Mouse (Mus musculus) thymus, postnatal 10 days (tissue): Measurements from ENCODE around the gene Stx1a.

Source experiments
- DNase-seq, 2 experiments: peaks; one replicate each; pipeline ENCODE4 v3.0.0; 2021; ENCODE audit warnings: low spot score in 2 of 2

Gene Stx1a

DNA sequence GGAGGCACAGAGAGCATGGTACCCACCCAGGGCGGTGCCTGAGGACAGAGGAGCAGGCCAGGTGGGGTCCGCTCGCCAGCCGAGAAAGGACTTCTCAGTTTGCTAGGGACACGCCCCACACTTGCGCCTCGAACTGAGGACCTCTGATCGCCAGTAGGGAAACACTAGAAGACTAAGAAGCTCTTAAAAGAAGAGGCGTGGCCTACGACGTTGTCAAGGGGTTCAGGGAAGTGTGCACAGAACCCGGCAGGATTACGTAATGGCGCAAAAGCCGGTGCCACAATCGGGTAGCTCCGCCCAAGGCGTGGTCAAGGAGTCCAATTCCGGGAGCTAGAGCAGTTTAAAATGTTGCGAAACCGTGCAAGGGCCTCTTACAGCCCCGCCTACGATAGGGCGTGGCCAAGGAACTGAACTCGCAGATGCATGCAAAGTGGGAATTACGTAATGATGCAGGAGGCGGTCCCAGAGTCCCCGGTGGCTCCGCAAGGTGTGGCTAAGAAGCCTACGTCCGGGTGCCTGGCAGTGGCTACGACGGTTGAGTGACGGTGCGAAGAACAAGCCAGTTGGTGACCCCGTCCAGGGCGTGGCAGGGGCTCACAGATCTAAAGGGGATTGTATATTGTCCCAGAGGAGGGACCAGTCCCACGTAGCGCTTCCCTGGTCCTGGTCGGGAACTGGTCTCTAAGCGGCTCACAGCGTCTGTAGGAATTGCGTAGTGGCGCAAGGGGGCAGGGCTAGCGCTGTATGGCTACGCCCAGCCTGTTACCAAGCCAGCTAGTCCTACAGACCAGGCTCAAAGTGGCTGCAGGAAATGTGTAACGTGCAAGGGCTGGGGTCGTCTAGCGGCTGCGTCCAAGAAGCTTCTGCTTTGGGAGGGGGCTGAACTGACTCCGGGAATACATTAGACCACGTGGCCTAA lies 14.4 kb upstream of the Stx1a start, which contains the start of gene Abhd11:
TSS of gene Abhd11 (plus strand) at position 482 of the 919 bp plus-strand sequence.
- peak; percentile 97 to 99 for DNase-seq

DNA sequence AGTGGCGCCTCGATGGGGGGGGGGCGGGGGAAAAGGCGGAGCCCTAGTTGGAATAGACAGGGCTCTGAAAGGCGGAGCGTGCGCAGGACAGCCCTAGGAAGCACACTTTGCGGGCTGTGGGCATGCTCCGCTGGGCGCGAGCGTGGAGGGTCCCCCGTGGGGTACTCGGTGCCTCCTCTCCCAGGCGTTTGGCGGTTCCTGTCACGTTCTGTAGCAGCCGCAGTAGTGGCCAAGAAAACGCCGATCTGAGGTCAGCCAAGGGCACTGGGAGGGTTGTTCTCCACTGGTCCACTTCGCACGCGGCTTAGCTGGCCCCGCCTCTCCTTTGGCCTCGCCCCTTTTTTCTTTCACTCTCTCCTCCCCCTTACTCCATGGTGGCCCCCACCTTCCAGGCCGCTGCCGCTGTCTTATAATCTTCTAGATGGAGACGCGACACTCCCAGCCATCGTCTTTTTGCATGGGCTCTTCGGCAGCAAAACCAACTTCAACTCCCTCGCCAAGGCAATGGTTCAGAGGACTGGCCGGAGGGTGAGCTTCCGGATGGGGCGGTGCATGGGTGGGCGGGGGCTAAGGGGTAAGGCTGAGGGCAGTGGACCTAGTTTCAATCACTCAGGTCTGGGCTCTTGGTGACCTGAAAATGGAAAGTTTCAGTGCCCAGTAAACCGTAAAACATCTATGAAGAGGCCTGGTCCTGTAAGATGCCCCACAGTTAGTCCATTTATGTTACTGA lies 13.5 kb upstream of the Stx1a start:
- peak; percentile 66 to 72 for DNase-seq

DNA sequence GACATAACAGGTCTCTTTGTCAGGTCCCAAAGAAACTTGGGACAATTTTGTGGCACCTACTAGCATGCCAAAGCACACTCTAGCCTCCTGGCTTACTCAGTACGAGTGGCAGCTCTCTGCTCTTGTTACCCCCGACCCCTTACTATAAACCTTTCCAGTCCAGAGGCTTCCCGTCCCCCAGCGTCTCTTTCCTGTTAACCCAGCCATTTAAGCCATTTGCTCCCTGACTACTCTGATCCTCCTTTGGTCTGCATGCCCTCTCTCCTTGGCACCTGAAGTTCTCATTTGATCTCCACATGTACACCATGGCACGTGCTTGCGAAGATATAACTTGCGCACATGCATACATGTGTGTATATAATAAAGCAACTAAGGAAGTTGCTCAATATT lies 13.0 kb upstream of the Stx1a start:
- DNase-seq, result no peak

DNA sequence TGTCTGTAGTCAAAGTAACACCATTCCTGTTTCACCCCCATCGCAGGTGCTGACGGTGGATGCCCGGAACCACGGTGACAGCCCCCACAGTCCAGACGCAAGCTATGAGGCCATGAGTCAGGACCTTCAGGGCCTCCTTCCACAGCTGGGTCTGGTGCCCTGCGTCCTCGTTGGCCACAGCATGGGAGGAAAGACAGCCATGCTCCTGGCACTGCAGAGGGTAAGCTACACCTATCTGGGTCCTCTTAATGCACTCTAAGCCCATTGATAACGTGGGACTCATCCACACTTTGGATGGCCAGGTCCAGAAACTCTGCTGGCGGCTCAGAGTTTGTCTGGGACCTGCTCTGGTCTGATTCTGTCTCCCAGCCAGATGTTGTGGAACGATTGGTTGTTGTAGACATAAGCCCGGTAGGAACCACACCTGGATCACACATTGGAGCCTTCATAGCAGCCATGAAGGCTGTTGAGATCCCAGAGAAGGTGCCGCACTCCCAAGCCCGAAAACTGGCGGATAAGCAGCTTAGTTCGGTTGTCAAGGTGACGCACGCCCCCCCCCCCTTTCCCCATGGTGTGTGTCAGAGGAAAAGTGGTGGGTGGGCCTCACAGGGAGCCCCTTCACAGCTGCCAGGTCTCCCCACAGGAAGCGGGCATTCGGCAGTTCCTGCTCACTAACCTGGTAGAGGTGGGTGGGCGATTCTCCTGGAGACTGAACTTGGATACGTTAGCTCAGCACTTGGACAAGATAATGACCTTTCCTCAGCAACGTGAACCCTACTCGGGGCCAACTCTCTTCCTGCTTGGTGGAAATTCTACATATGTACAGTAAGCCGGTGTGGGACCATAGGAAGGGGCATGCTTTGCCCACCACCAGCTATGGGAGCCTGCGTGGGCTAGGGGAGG lies 12.2 kb upstream of the Stx1a start:
- DNase-seq, result no peak

DNA sequence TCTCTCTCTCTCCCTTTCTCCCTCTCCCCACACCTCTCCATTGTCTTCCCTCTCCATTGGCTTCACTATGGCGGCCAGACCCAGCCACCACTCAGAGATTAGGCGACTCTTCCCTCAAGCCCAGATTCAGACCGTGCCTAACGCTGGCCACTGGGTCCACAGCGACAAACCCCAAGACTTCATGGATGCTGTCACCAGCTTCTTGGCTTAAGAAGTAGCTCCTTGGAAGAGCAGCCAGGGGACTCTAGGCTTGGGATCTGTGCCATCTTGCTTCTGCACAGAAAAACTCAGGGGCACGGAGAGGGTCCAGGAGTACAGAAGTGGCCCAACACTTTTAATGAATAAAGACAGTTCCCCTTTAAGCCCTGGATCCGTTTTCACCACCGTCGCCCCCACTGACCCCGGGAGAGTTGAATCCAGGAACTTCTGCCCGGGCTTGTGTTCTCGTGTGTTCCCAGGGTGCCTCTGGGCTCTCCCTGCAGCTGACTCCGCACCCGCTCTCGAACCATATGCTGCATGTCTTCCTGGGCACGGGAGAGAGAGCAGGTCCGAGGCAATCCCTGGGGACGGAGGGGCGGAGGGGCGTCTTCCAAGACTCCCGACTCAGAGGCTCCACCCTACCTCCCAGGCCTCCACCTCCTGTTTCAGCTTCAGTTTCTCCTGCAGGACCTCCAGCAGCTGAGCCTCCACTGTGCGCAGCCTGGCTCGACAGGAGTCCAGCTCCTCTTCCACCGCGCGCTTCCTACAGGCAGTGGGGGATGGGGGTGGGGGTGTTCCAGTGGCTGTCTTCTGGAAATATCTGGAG lies 11.3 kb upstream of the Stx1a start:
- DNase-seq, result no peak

DNA sequence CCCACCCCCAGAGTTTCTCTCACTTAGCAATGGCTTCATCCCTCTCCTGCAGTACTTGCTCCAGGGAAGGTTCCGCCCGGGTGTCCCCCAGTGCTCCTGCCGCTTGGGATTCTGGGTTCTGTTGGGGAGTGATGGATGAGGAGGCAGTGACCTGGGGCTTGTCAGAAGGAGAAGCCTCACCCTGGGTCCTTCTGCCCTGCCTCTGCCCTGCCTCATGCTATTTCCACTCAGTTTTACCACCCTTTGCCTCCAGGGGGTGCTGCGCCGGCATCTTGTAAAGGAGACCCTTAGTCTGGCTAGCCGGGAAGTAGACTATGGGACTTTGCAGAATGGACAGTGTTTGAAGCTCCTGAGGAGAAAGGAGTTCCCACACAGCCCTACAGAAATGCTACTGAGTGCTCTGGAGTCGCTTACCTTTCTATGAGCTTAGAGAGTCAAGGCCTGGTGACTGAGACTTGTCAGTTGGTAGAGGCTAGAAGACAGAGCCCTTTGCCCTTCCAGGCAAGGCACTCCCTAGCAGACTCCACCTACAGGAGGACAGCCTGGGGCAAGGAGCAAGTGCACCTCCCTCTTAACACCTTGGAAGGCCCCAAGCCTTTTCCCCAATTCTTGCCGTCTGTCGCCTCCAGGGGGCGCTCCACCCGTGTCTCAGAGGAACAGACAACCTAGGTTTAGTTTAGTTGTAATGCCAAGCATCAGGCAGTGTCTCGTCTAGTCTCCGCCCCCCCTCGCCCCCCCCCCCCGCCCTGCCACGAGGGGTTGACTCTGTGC lies 10.4 kb upstream of the Stx1a start:
- peak; percentile 75 to 88 for DNase-seq

DNA sequence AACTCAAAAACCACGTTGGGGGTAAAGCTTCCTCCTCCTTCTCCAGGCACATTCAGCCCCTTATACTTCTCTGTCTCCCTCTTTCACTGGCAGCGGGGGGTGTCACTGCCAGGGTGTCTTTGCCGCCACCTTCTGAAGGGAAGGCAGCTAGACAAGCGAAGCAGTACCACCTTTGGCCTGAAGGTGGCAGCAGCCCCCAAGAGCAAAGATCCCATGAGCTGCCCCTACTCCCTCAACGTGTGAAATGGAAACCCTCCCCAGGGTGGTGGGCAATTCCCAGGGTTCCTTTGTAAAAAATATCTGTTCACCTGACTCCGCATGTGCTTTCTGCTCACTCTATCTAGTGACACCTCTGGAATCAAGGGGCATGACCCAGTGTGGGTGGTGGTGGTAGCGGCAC lies 7.8 kb upstream of the Stx1a start:
- peak; percentile 69 to 88 for DNase-seq

DNA sequence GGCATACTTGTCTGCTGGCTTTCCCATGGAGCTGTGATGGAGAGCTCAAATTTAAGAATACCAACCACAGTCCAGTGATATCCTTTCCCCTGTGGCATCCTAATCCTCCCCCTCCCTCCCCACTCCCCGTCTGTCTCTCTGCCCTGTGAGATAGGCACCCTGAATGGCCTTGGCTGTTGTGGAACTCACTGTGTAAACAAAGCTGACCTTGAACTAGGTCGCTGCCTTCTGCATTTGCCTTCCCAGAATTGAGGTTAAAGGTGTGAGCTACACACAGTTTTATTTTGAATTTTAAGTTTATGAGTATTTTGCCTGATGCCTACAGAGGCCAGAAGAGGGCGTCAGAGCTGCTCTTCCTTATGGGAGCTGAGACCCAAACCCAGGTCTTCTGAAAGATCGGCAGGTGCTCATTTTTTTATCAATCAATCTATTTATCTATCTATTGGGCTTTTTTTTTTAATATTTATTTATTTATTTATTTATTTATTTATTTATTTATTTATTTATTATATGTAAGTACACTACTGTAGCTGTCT lies 7.0 kb upstream of the Stx1a start:
- no peak for DNase-seq

DNA sequence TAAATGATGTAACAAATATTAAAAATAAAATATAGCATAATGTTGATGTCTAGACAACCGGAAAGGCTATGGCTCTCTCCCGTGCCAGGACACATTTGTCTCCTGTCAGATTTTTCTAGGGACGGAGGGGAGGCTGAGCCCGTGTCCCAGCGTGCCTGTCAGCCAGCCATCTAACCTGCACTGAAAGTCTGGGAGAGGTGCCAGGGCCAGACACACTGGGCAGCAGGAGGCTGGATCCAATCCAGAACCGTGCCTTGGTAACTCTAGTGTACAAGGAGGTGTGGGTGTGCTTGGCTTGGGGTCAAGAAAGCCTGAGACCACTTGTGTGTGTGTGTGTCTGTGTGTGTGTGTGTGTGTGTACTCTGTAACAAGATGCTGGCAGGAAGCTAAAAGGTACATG lies 1.5 kb upstream of the Stx1a start:
- no peak for DNase-seq

DNA sequence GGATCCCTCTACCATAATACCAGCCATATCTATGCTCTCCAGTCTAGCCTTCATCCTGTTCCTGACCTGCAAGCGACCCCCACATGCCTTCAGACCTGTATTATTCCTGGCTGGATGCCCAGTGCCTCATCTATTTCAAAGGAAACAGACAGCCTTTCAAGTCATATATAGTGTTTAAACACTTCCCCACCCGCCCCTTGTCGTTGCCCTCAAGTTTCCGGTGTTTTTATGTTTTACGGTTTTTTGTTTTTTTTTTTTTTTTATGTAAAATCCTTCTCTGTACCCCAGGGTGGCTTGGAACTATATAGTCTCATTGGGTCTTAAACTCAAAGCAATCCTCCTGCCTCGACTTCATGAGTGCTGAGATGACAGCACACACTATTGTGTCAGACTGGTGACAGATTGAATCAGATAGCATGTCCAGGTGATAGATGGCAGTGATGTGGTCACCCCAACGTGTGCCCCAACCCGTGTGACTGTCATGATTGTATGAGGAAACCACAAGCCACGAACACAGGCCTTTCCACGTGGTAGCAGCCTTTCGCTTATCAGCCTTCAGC lies 1.5 kb downstream of the Stx1a start:
- no peak for DNase-seq

DNA sequence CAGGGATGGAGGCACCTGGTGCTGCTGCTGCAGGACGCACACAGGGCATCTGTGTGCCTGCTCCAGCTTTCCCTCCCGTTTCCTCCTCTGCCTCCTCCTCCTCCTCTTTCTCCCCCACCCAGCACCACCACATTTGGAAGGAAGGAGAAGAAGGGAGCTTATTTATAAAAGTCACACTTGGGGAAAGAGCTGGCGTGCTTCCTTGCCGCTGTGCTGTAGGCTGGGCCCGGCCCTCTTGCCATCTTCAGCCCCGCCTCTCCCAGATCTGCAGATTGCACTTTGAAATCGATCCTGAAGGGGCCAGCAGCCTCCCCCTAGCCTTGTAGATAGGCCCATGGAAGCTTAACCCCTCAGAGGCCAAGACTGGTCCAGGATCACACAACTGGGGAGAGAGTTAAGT lies 2.6 kb downstream of the Stx1a start:
- no peak for DNase-seq

DNA sequence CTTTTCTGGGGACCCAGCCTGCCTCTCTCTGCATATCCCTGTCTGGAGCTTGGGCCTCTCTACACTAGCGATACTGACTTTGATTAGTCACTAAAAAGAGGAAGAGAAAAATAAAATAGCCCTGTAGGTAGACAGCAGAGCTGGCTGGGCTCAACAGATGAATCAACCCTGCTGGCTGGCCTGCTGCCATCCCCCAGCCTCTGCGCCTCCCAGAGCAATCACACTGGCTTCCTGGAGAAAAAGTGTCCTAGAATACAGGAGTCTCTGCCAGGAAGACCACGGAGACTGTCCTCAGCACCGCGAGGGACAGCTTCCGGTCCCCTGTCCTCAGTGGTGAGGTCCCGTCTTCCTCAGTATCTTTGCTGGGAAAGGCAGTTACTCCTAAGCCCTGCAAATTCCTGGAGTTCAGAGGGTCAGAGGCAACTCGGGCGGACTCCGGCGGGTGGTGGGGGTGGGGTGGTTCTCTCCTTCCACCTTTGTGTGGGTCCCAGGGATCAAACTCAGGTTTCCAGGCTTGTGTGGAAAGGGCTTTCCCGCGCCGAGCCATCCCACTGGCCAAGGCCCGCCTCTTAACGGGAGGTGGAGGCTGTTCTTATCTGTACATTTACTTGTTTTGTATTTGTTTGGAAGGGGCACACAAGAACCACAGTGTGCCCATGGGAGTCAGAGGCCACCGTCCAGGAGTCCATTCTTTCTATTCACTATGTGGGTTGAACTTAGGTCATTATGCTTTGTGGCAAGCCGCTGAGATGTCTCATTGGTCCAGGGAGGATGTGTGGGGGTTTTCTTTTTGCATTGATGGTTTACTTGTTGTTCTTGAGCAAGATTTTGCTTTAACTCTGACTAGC lies 5.9 kb downstream of the Stx1a start:
- DNase-seq, result no peak

DNA sequence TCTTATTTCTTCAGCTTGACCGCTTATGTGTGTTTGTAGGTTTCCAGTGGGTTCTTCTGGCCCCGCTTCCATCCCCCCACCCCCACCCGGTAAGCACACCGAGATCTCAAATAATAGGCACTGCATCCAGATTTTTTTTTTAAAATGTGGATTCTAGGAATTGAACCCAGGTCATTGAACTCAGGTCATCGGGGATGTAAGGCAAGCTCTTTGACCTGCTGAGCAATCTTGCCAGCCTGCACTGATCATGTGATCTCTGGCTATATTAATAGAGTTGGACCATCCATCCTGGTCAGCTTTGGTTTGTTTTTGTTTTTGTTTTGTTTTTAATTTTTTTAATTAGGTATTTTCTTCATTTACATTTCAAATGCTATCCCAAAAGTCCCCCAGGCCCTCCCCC lies 9.3 kb downstream of the Stx1a start:
- DNase-seq, result no peak

DNA sequence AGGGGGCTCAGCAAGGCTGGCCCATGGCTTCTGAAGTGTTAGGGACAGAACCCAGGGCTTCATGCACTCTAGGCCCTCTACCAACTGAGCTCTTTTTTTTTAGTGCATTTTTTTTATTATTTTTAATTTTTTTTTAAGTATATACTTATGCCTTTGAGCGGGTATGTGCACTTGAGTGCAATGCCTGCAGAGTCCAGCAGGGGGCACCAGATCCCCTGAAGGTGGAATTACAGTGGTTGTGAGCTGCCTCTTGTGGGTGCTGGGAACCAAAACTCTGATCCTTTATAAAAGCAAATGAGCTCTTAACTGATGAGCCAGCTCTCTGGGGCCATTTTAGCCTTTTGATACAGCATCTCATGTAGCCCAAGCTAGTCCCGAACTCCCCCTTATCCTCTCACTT lies 11.3 kb downstream of the Stx1a start:
- DNase-seq, result no peak

DNA sequence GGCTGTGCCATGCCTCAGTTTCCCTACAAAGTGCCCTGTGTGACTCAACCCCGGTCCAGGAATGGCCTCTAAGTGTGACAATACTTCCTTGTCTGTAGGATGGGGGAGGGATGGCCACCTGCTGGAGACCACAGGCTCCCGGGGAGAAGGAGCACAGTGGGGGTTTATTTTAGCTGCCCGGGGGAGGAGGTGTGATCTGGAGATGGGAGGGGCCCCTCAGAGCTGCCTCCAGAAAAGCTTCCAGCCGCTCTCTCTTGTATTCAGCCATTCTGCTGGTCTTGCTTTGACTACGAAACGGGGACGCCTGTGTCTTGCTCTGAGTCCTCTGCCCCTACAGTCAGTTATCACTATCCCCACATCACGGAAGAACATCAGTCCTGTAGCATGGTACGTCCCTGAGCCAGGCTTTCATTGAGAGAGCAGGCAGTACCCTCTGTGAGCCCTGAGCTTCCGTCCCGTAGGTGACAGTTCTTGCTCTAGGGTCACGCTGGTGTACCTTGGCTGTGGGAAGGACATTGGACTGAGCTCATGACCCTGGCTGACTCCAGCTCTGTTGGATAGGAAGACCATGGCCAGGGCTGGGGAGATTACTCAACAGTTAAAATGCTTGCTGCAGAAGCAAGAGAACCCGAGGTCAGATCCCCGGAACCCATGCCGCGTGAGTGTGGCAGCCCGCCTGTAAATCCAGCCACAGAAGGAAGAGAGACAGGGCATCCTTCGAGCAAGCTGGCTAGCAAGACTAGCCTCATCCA lies 12.5 kb downstream of the Stx1a start:
- DNase-seq, result no peak

DNA sequence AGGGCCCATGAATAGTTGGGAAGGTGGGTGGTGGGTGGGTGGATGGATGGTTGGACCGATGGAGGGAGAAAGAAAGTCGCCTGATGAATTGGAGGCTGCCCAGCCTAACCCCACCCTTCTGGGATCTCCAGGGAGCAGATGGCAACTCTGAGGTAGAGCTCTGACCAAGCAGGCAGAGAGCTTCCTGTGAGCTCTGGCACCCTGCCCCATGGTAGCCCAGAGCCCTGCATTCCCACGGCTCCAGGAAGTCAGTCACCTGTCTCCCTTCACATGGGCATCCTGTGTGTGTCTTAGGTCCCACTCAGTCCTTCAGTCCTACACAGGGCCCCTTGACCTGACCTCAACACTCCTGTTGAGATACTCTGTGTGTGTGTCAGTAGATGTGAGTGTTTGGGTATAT lies 14.7 kb downstream of the Stx1a start:
- no peak for DNase-seq

DNA sequence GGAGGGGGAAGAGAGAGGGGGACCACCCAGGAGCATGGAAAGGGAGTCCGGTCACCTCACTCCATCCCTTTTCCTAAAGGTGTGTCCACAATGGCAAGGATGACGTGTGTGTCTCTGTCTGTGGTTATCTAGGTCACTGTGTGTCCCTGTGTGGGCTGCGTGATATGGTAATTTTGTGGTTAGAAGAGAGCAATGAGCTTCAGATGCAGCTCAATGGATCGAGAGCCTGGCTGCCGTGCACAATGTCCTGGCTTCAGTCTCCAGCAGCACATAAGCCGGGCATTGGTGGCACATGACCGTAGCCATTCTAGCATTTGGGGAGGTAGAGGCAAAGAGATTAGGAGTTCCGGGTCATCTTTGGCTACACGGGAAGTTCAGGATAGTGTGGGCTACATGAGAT lies 16.3 kb downstream of the Stx1a start:
- DNase-seq, result no peak

DNA sequence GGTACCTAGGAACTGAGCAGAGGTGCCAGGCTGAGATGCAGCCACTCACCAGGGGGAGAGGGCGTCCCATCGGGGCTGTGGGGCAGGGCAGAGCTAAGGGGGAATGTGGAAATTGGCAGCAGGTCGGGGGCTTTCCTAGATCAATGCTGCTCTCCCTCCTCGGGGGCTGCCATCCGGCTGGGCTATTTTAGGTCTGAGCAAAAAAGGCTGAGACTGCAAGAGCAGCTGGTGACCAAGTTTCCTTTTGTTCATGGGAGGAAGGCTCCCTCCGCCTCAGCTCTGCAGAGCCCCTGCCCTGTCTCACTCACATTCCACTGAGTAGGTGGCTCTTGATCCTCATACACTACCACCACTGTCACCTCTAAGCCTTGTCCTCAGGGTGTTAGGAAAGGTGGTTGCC lies 16.8 kb downstream of the Stx1a start:
- no peak for DNase-seq
